8 mouse cellular contexts compared by ENCODE assay signal in the genomic region with DNA sequence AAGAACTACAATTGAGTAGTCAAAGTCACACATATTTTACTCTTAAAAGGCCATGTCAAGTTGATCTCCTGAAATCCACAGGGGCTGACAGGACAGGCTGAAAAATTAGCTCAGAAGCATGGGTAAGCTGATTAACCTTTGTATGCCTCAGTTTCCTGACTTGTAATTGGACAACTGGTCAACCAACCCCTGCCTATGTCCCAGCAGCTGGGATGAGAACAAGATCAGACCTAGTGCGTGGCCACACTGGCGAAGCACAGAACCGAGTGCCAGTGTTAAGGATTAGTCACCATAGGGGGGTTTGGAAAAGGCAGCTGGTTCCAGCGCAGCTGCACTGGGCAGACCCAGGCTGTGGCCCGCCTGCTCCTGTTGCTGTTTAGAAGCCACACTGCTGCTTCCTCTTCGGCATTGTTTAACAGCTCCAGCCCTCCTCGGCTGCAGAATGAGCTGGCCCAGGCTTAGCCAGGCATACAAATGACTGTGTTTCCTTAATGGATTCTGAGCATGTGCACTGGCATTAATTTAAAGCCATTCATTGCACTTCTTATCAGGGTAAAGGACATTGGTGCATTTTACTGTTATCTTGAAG.
DNase-seq lines count a peak whose midpoint lies in the region; ATAC-seq lines count a peak whose summit lies in the region.

No protein-coding gene starts in this region.

- H3K27me3 ChIP-seq in forebrain, embryonic 11.5 days (ENCODE audit: control insufficient read depth, insufficient read depth, low read length), result no peaks in the 10 kb centered on the region
- H3K27me3 ChIP-seq in forebrain, embryonic 10.5 days (ENCODE audit: poor library complexity, severe bottlenecking), result no peaks in the 10 kb centered on the region
- H3K27me3 ChIP-seq in embryonic facial prominence, embryonic 14.5 days (replicated peaks; ENCODE audit: control insufficient read depth, insufficient read depth, low read length), result no peaks in the 10 kb centered on the region
- no peaks in the 10 kb centered on the region for H3K27me3 ChIP-seq in hindbrain, embryonic 15.5 days
- no peaks in the 10 kb centered on the region for H3K27me3 ChIP-seq in neural tube, embryonic 13.5 days

- no peaks in the 10 kb centered on the region for H3K36me3 ChIP-seq in forebrain, embryonic 11.5 days (ENCODE audit: control insufficient read depth, insufficient read depth, low read length)
- H3K36me3 ChIP-seq in forebrain, embryonic 10.5 days (replicated peaks), result no peaks in the 10 kb centered on the region
- H3K36me3 ChIP-seq in embryonic facial prominence, embryonic 14.5 days (ENCODE audit: control insufficient read depth, insufficient read depth, low read length), result no peaks in the 10 kb centered on the region
- no peaks in the 10 kb centered on the region for H3K36me3 ChIP-seq in hindbrain, embryonic 15.5 days
- no peaks in the 10 kb centered on the region for H3K36me3 ChIP-seq in neural tube, embryonic 13.5 days

- H3K4me3 ChIP-seq in forebrain, embryonic 11.5 days (ENCODE audit: low read depth, low read length), result no peak overlapping the region
- no peak overlapping the region for H3K4me3 ChIP-seq in forebrain, embryonic 10.5 days
- no peak overlapping the region for H3K4me3 ChIP-seq in embryonic facial prominence, embryonic 14.5 days (ENCODE audit: low read depth, low read length)
- no peak overlapping the region for H3K4me3 ChIP-seq in hindbrain, embryonic 15.5 days
- H3K4me3 ChIP-seq in neural tube, embryonic 13.5 days, result no peak overlapping the region

- DNase-seq in forebrain, embryonic 11.5 days (ENCODE audit: low spot score), result peak; percentile 60
- DNase-seq in forebrain, embryonic 10.5 days (ENCODE audit: extremely low spot score, low spot score), result no peak
- DNase-seq in embryonic facial prominence, embryonic 14.5 days (ENCODE audit: low spot score), result peak; percentile 55
- DNase-seq in layer of hippocampus, postnatal 36 days, result peak; percentile 33 to 43
- DNase-seq in ovary, adult 18-20 months (ENCODE audit: low spot score), result no peak
- DNase-seq in urinary bladder, adult 2 months (ENCODE audit: low spot score), result no peak

- 35% methylated on average over 7 of the region's 7 CpGs for WGBS in forebrain, embryonic 11.5 days
- WGBS in forebrain, embryonic 10.5 days, result 51% methylated on average over 7 of the region's 7 CpGs
- 45% methylated on average over 7 of the region's 7 CpGs for WGBS in embryonic facial prominence, embryonic 14.5 days
- 17% methylated on average over 7 of the region's 7 CpGs for WGBS in hindbrain, embryonic 15.5 days
- WGBS in neural tube, embryonic 13.5 days, result 43% methylated on average over 7 of the region's 7 CpGs

- H3K9ac ChIP-seq in forebrain, embryonic 11.5 days (ENCODE audit: low read length), result no peak overlapping the region
- H3K9ac ChIP-seq in embryonic facial prominence, embryonic 14.5 days (ENCODE audit: low read depth, low read length), result no peak overlapping the region
- H3K9ac ChIP-seq in hindbrain, embryonic 15.5 days, result no peak overlapping the region
- H3K9ac ChIP-seq in neural tube, embryonic 13.5 days, result no peak overlapping the region

- no peak overlapping the region for H3K4me2 ChIP-seq in forebrain, embryonic 11.5 days (ENCODE audit: low read depth, low read length, severe bottlenecking)
- H3K4me2 ChIP-seq in embryonic facial prominence, embryonic 14.5 days (ENCODE audit: low read depth, low read length), result no peak overlapping the region
- no peak overlapping the region for H3K4me2 ChIP-seq in hindbrain, embryonic 15.5 days
- no peak overlapping the region for H3K4me2 ChIP-seq in neural tube, embryonic 13.5 days

- ATAC-seq in forebrain, embryonic 11.5 days (replicated peaks; ENCODE audit: low FRiP score), result peak; percentile 77
- peak; percentile 51 for ATAC-seq in embryonic facial prominence, embryonic 14.5 days (ENCODE audit: low read depth)
- peak; percentile 78 for ATAC-seq in hindbrain, embryonic 15.5 days (ENCODE audit: low FRiP score, low read depth)
- ATAC-seq in neural tube, embryonic 13.5 days (ENCODE audit: low read depth), result peak; percentile 85; the same call in 1 of the 2 replicates

- no peak overlapping the region for H3K27ac ChIP-seq in forebrain, embryonic 11.5 days (ENCODE audit: low read depth, low read length)
- H3K27ac ChIP-seq in forebrain, embryonic 10.5 days, result no peak overlapping the region
- peak overlapping the region; percentile 40; the same call in 1 of the 2 replicates for H3K27ac ChIP-seq in embryonic facial prominence, embryonic 14.5 days (replicated peaks; ENCODE audit: low read depth, low read length)
- H3K27ac ChIP-seq in hindbrain, embryonic 15.5 days (replicated peaks), result peak overlapping the region; percentile 64
- H3K27ac ChIP-seq in neural tube, embryonic 13.5 days (replicated peaks), result peak overlapping the region; percentile 43

- H3K4me1 ChIP-seq in forebrain, embryonic 11.5 days (replicated peaks; ENCODE audit: control insufficient read depth, insufficient read depth, low read length), result no peaks in the 10 kb centered on the region
- peaks cover 9% of the 10 kb centered on the region; the same call in 1 of the 2 replicates for H3K4me1 ChIP-seq in forebrain, embryonic 10.5 days
- H3K4me1 ChIP-seq in embryonic facial prominence, embryonic 14.5 days (ENCODE audit: control insufficient read depth, insufficient read depth, low read length), result peaks cover 12% of the 10 kb centered on the region; the same call in 1 of the 2 replicates
- H3K4me1 ChIP-seq in hindbrain, embryonic 15.5 days (replicated peaks), result peaks cover 22% of the 10 kb centered on the region
- peaks cover 14% of the 10 kb centered on the region for H3K4me1 ChIP-seq in neural tube, embryonic 13.5 days (replicated peaks)

- H3K9me3 ChIP-seq in forebrain, embryonic 11.5 days (ENCODE audit: control insufficient read depth, low read length), result no peaks in the 10 kb centered on the region
- H3K9me3 ChIP-seq in forebrain, embryonic 10.5 days, result no peaks in the 10 kb centered on the region
- H3K9me3 ChIP-seq in embryonic facial prominence, embryonic 14.5 days (ENCODE audit: control insufficient read depth, low read length), result no peaks in the 10 kb centered on the region
- H3K9me3 ChIP-seq in hindbrain, embryonic 15.5 days, result no peaks in the 10 kb centered on the region
- H3K9me3 ChIP-seq in neural tube, embryonic 13.5 days, result no peaks in the 10 kb centered on the region

Comparison
In these comparisons a context has a peak if more than half of its experiments do, and no peak if none do; other contexts are left out.
1. DNase-seq: peak in forebrain, embryonic 11.5 days (single experiment), embryonic facial prominence, embryonic 14.5 days (single experiment) and layer of hippocampus, postnatal 36 days (2 of 2); none in forebrain, embryonic 10.5 days (single experiment), ovary, adult 18-20 months (single experiment) and urinary bladder, adult 2 months (single experiment).
2. H3K27ac ChIP-seq: peak in embryonic facial prominence, embryonic 14.5 days (single experiment), hindbrain, embryonic 15.5 days (single experiment) and neural tube, embryonic 13.5 days (single experiment); none in forebrain, embryonic 11.5 days (single experiment) and forebrain, embryonic 10.5 days (single experiment).
3. Peak in every context shown above with its lines, with median percentiles within 50 percentile points of each other: ATAC-seq.